Mouse (Mus musculus): ENCODE measurements around the gene Abcg1.

The Abcg1 gene

GRCm38 (mm10) chr17:31057151-31057890, at the start of gene Abcg1:
Gene Abcg1 (plus strand): TSS chr17:31057675.
- no peak for DNase-seq (ENCODE audit: low read depth)

- no peak for DNase-seq (ENCODE audit: low read depth)
Observed at GRCm38 (mm10) chr17:31008416-31008815, 49.1 kb upstream of the Abcg1 start.

- DNase-seq (ENCODE audit: low read depth): peak; percentile 59
Observed at GRCm38 (mm10) chr17:31011551-31012394, 45.7 kb upstream of the Abcg1 start.

GRCm38 (mm10) chr17:31018267-31018666, 39.2 kb upstream of the Abcg1 start:
- peak; percentile 68 for DNase-seq (ENCODE audit: low read depth)

GRCm38 (mm10) chr17:31019505-31019904, 38.0 kb upstream of the Abcg1 start:
- peak; percentile 59 for DNase-seq (ENCODE audit: low read depth)

GRCm38 (mm10) chr17:31020078-31020477, 37.4 kb upstream of the Abcg1 start:
- no peak for DNase-seq (ENCODE audit: low read depth)

- DNase-seq (ENCODE audit: low read depth): no peak
Observed at GRCm38 (mm10) chr17:31021276-31021675, 36.2 kb upstream of the Abcg1 start.

GRCm38 (mm10) chr17:31024125-31024781, 33.2 kb upstream of the Abcg1 start:
- DNase-seq (ENCODE audit: low read depth): peak; percentile 33

- DNase-seq (ENCODE audit: low read depth): no peak
Observed at GRCm38 (mm10) chr17:31024782-31025125, 32.7 kb upstream of the Abcg1 start.

GRCm38 (mm10) chr17:31026986-31027385, 30.5 kb upstream of the Abcg1 start:
- DNase-seq (ENCODE audit: low read depth): no peak

GRCm38 (mm10) chr17:31027723-31028122, 29.8 kb upstream of the Abcg1 start:
- DNase-seq (ENCODE audit: low read depth): no peak

- no peak for DNase-seq (ENCODE audit: low read depth)
Observed at GRCm38 (mm10) chr17:31028821-31029370, 28.6 kb upstream of the Abcg1 start.

GRCm38 (mm10) chr17:31029407-31029806, 28.1 kb upstream of the Abcg1 start:
- DNase-seq (ENCODE audit: low read depth): no peak

- no peak for DNase-seq (ENCODE audit: low read depth)
Observed at GRCm38 (mm10) chr17:31032341-31032740, 25.1 kb upstream of the Abcg1 start.

- no peak for DNase-seq (ENCODE audit: low read depth)
Observed at GRCm38 (mm10) chr17:31033251-31033650, 24.2 kb upstream of the Abcg1 start.

GRCm38 (mm10) chr17:31034165-31034564, 23.3 kb upstream of the Abcg1 start:
- no peak for DNase-seq (ENCODE audit: low read depth)

- DNase-seq (ENCODE audit: low read depth): no peak
Observed at GRCm38 (mm10) chr17:31034674-31035356, 22.7 kb upstream of the Abcg1 start.

- DNase-seq (ENCODE audit: low read depth): no peak
Observed at GRCm38 (mm10) chr17:31036168-31036876, 21.2 kb upstream of the Abcg1 start.

- DNase-seq (ENCODE audit: low read depth): no peak
Observed at GRCm38 (mm10) chr17:31037331-31037730, 20.1 kb upstream of the Abcg1 start.

- peak; percentile 57 for DNase-seq (ENCODE audit: low read depth)
Observed at GRCm38 (mm10) chr17:31038381-31038780, 19.1 kb upstream of the Abcg1 start.

GRCm38 (mm10) chr17:31039626-31040025, 17.8 kb upstream of the Abcg1 start:
- DNase-seq (ENCODE audit: low read depth): peak; percentile 89

All from 416B (cell line).